Mouse (Mus musculus) left cerebral cortex, postnatal 10 days (tissue): Measurements from ENCODE around the gene Trp53rka. TPM values are rescaled to one million over a fixed set of nuclear protein-coding genes. Genes with fewer than 3 reads are reported as not detected.

Experiments used
- DNase-seq, 2 experiments: peaks; one replicate each; pipeline ENCODE4 v3.0.0; 2021 to 2022; ENCODE audit warnings: low spot score in 2 of 2, mixed read lengths in 1 of 2; ENCODE audit errors: extremely low spot score in 1 of 2
- intact Hi-C: fragments of 180-260 bp; cut with DNase I; formaldehyde crosslinking; loops from one replicate; pipeline ENCODE4 v1.15.1; 2025
- total RNA-seq, 2 experiments: library from RNA; stranded (reverse); gene quantifications; 2 replicates each; pipeline ENCODE4 v1.2.3; 2021

The Trp53rka gene
- total RNA-seq, 2 experiments from 2014 or later, result 21.7 to 22.8 TPM

DNA sequence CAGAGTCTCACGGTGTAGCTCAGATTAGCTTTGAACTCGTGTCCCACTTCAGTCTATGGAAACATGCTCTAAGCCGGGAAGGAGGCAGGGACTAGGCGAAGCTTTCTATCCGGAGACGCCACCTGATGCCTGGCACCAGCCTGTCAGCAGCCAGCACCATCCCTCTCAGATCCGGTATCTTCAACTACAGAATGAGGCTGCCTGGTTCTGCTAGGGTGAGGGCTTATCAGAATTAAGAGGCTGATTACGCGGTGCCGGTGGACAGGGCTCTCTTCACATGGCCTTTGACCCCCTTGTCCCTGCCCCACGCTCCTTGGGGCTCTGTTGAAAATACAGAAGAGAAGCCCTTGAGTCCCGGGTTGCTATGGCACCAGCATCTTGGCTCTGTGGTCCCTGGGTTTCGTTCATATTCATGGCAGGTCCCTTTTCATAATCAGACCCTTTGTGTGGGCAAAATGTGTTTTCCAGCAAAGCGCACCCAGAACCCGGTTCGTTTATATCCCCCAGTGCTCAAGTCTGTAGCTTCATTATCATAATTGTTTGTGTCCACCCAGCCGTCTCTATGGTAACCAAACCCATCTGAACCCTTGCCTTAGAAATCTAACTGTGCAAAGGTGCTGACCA lies 575 bp upstream of the Trp53rka start:
- intact Hi-C loops, result no loop called here
- peak; percentile 47 to 67 for DNase-seq

GRCm38 (mm10) chr2:165486881-165487535 lies 6.1 kb downstream of the Trp53rka start:
- intact Hi-C loops, result loop anchor here (5.0 to 10.0 kb wide), 2 partner anchors 95 to 412 kb away; no protein-coding TSS in a partner anchor
- peak; percentile 53 to 70 for DNase-seq

- DNase-seq, result peak in 1 of 2 experiments; percentile 66
- intact Hi-C loops, result loop anchor here (5.0 to 10.0 kb wide), 2 partner anchors 94 to 412 kb away; no protein-coding TSS in a partner anchor
These were observed 6.7 kb downstream of the Trp53rka start for GRCm38 (mm10) chr2:165486401-165486800.

DNA sequence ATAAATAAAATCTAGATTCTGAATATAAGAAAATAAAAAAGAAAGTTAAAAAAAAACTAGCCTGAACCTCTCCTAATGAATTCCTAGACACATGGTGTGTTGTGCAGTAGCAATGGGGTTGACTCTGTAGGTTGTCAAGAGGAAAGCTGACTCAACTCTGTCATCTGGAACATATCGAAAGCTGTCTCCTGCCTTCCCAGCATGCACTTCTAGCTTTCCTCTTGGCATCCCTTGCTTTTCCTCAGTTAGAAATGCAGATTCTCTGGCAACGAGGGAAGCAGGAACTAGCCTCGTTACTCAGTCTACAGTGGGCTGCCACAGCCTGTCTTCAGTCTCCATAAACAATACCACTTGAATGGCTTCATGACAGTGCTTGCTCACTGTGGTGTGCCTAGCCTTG lies 7.3 kb downstream of the Trp53rka start:
- intact Hi-C loops, result loop anchor here (5.0 to 10.0 kb wide), 2 partner anchors 94 to 411 kb away; no protein-coding TSS in a partner anchor
- DNase-seq, result no peak

DNA sequence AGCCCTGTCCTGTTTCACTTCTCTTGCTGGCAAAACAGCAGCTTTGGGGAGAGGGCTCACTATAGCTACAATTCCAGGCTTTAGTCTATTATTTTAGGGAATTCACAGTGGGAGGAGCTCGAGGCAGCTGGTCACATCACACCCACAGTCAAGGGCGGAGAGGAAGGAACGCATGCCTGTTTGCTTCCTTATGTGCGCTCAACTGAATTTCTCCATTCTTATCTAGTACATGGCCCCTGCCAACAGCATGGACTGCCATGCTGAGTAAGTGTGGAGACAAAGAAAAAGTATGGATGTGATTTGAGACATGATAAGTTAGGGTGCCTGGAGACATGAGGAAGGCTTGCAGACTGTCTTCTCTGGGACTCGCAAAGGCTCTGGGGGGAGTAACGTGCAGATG lies 9.0 kb downstream of the Trp53rka start:
- intact Hi-C loops, result loop anchor here (10.0 kb wide), 1 partner anchor 409 kb away; no protein-coding TSS in a partner anchor
- no peak for DNase-seq

- intact Hi-C loops, result loop anchor here (10.0 kb wide), 1 partner anchor 407 kb away; no protein-coding TSS in a partner anchor
- peak in 1 of 2 experiments; percentile 64 for DNase-seq
These were observed 11.1 kb downstream of the Trp53rka start for GRCm38 (mm10) chr2:165482003-165482402.

- intact Hi-C loops, result no loop called here
- DNase-seq, result no peak
These were observed 17.3 kb downstream of the Trp53rka start for GRCm38 (mm10) chr2:165475850-165476249.

DNA sequence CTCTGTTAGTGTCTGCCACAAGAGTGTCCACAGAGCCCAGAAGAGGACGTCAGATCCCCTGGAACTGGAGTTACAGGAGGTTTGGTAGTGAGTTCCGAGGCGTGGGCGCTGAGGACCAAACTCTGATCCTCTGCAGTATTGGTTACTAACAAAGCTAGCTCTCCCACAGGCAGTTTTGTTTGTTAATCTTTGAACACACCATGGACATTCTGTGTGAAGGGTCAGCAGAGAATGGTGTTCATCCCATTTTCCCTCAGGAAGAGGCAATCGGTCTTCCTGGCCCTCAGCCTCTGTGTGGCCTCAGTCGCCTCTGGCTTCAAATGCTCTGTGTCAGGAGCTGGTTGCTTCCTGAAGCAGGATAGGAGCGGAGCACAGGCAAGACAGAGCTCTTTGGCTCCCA lies 17.7 kb downstream of the Trp53rka start:
- DNase-seq, result no peak

GRCm38 (mm10) chr2:165473003-165473402 lies 20.1 kb downstream of the Trp53rka start, which contains the start of gene Slc13a3:
Gene Slc13a3, minus strand, starts transcription at chr2:165473230.
- DNase-seq, result peak in 1 of 2 experiments; percentile 74
- intact Hi-C loops, result no loop called here

More for the DNA sequence above, 17.7 kb downstream of the Trp53rka start:
- intact Hi-C loops, result no loop called here

GRCm38 (mm10) chr2:165471943-165472342 lies 21.2 kb downstream of the Trp53rka start:
- intact Hi-C loops, result no loop called here
- DNase-seq, result no peak

GRCm38 (mm10) chr2:165470167-165470566 lies 23.0 kb downstream of the Trp53rka start:
- DNase-seq, result peak in 1 of 2 experiments; percentile 66
- intact Hi-C loops, result no loop called here

GRCm38 (mm10) chr2:165467824-165468452 lies 25.2 kb downstream of the Trp53rka start:
- peak in 1 of 2 experiments; percentile 78 for DNase-seq

GRCm38 (mm10) chr2:165459663-165460062 lies 33.5 kb downstream of the Trp53rka start:
- intact Hi-C loops, result no loop called here
- DNase-seq, result no peak

More at GRCm38 (mm10) chr2:165467824-165468452, 25.2 kb downstream of the Trp53rka start:
- intact Hi-C loops, result no loop called here

DNA sequence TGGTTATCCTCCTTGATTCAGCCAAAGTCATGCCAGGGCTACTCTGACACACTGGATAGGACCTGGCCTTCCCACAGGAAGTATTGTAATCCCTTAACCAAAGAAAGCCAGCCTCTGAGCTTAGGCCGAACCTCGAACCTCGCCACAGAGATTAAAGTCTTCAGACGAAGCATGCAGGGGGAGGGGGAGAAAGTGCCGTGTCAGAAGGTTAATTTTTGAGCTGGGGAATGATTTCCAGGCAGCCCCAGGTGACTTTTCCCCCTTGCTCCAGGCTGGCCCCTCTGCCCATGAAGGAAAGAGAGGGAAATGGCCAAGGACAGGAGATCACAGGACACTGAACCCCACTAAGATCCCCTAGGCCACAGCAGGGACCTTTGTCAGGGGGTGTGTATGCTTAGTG lies 34.9 kb downstream of the Trp53rka start:
- no peak for DNase-seq
- intact Hi-C loops, result no loop called here

DNA sequence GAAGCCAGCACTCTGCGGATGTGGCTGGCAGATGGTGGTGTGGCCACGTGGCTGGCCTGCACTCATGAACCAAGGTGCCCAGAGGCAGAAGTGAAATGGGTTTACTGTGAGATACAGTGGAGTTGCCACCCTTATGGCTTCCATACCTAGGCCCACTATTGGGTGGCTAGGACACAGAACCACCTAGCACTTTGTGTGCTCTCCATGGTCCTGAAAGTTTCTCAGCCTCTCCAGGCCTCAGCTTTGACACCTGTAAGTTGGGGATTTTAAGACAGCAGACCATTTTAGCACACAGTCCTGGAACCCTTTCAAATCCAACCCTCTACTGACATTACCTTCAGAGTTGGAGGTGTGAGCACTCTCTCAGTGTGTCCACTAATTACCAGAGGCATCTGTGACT lies 36.4 kb downstream of the Trp53rka start:
- intact Hi-C loops, result no loop called here
- DNase-seq, result no peak

- DNase-seq, result no peak
- intact Hi-C loops, result no loop called here
These were observed 40.1 kb downstream of the Trp53rka start for GRCm38 (mm10) chr2:165452730-165453693.

- intact Hi-C loops, result no loop called here
- DNase-seq, result no peak
These were observed 44.6 kb downstream of the Trp53rka start for GRCm38 (mm10) chr2:165448475-165448874.

- intact Hi-C loops, result no loop called here
- DNase-seq, result no peak
These were observed 48.3 kb downstream of the Trp53rka start for GRCm38 (mm10) chr2:165444861-165445260.
